Mouse (Mus musculus) intestine, embryonic 14.5 days (tissue): ENCODE measurements around the gene Tedc2. TPM values are rescaled to one million over a fixed set of nuclear protein-coding genes. Genes with fewer than 3 reads are reported as not detected.

Experiments
- ATAC-seq: fragments of 200-750 bp; cut with Nextera tagmentation; replicated peaks from 2 replicates; pipeline ENCODE4 v1.8.0; 2017; ENCODE audit warnings: low read depth, moderate number of reproducible peaks, moderate TSS enrichment, moderate library complexity; ENCODE audit not compliant: low FRiP score, low TSS enrichment
- DNase-seq: peaks from one replicate; pipeline ENCODE4 v3.0.0-alpha.2; 2018; ENCODE audit warnings: low spot score
- H3K27ac ChIP-seq: fragments of 300-500 bp; sonication (generic); 2 replicates; pipeline ENCODE4 v1.5.1; 2014; ENCODE audit warnings: low read depth, mild to moderate bottlenecking, control low read depth
- H3K27me3 ChIP-seq: fragments of 300-500 bp; sonication (generic); replicated peaks from 2 replicates; pipeline ENCODE4 v1.6.1; 2014; ENCODE audit warnings: low read length, control low read depth; ENCODE audit not compliant: control insufficient read depth, insufficient read depth
- H3K36me3 ChIP-seq: fragments of 300-500 bp; sonication (generic); 2 replicates; pipeline ENCODE4 v1.6.1; 2014; ENCODE audit warnings: low read length, control low read depth; ENCODE audit not compliant: control insufficient read depth, insufficient read depth
- H3K4me1 ChIP-seq: fragments of 300-500 bp; sonication (generic); replicated peaks from 2 replicates; pipeline ENCODE4 v1.6.1; 2014; ENCODE audit warnings: low read length, control low read depth, mixed read lengths; ENCODE audit not compliant: control insufficient read depth, insufficient read depth
- H3K4me2 ChIP-seq: fragments of 300-500 bp; sonication (generic); 2 replicates; pipeline ENCODE4 v1.6.1; 2014; ENCODE audit warnings: low read length
- H3K4me3 ChIP-seq: fragments of 300-500 bp; sonication (generic); 2 replicates; pipeline ENCODE4 v1.5.1; 2014; ENCODE audit warnings: low read depth, low read length, control low read depth, mixed read lengths
- H3K9ac ChIP-seq: fragments of 300-500 bp; sonication (generic); 2 replicates; pipeline ENCODE4 v1.6.1; 2014; ENCODE audit warnings: mild to moderate bottlenecking, low read length
- H3K9me3 ChIP-seq: fragments of 300-500 bp; sonication (generic); 2 replicates; pipeline ENCODE4 v1.6.1; 2016; ENCODE audit warnings: low read length, control low read depth; ENCODE audit not compliant: control insufficient read depth
- WGBS: fragments of 180-500 bp; shearing (Covaris S2); extraction: QIAGEN DNeasy Blood & Tissue Kit; methylation state at CpG from one replicate; pipeline ENCODE4 v1.1.7; 2014; 5-methylcytosine and 5-hydroxymethylcytosine counted together
- polyA plus RNA-seq: library from polyadenylated mRNA; unstranded; fragments of >200 nt; fragmentation: Nextera tagmentation; extraction: Ambion mirVana; gene quantifications from 2 replicates; pipeline ENCODE4 v1.2.1, GENCODE M21; 2014

The Tedc2 gene
- polyA plus RNA-seq, 1 experiment from 2014 or later: 13.5 TPM

DNA sequence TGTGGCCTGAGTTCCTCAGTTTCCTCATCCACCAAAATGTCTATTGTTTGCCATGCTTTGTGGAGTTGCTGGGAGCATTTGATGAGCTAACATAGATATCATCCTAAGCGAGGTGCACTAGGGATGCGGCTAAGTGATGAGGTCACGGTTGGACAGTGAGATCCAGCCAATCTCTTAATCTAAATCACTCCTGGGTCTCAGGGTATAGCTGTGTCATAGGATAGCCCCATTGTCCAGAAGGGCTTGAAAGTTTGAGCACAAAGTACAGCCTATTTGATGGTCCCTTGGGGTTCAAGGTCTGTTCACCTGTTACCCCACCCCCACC lies 10.8 kb downstream of the Tedc2 start:
- H3K9me3 ChIP-seq: no peaks in the 10 kb centered on the region
- H3K4me3 ChIP-seq: peak overlapping the region; percentile 53; the same call in 1 of the 2 replicates
- H3K4me2 ChIP-seq: peak overlapping the region; percentile 65; the same call in 1 of the 2 replicates
- H3K9ac ChIP-seq: no peak overlapping the region
- H3K36me3 ChIP-seq: peaks cover 2% of the 10 kb centered on the region; the same call in 1 of the 2 replicates
- H3K4me1 ChIP-seq: peaks cover 71% of the 10 kb centered on the region
- peak overlapping the region; percentile 91 for H3K27ac ChIP-seq
- ATAC-seq (no peak), DNase-seq (no peak)
- WGBS: 57% methylated on average over 3 of the region's 3 CpGs
- H3K27me3 ChIP-seq: peaks cover 12% of the 10 kb centered on the region; the same call in 1 of the 2 replicates

DNA sequence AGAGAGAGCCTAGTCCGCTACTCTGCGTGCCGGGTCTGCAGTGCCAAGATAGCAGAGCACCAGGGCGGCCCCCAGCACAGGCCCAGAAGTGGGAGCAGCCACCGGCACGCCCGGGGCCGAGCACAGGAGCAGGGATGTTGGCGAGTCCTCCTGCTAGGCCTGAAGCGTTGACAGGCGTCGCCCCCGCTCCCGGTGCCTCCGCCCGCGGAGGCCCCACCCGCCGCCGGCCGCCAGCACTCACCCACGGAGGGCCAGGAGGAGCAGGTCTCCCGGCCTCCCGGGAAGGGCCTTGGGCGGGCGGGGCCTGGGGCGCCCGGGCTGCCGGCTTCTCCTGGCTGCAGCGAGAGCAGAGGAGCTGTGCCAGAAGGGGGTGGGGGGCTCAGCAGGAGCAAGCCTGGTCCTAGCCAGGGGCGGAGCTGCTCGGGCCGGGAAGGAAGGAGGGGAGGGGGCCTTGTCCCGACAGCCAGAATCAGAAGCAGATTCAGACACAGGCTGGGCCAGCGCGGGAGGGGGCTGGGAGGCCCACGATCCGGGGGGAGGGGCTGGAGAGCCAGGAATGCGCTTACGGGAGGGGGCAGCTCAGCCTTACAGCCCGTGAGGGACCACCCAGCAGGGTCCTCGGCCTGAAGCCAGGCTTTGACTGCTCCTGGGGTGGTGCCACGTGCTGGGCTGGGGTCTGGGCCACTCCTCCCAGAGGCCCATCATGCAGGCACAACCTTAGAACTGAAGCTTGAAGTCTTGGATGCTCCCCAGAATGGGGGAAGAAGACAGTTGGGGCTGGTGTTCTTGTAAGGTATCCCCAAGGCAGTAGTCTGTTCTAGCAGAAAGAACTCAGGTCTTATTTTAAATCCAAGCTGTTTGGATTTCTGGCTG lies 11.4 kb downstream of the Tedc2 start, which contains the start of gene Ntn3:
Ntn3 (minus strand) TSS at position 489 of the 873 bp plus-strand sequence.
- peak; percentile 50 for ATAC-seq
- peak within 1 kb of the TSS; percentile 65 for H3K4me2 ChIP-seq
- DNase-seq: peak; percentile 87
- H3K4me1 ChIP-seq: peaks cover 77% of the 10 kb centered on the region
- H3K27me3 ChIP-seq: peaks cover 12% of the 10 kb centered on the region; the same call in 1 of the 2 replicates
- peak within 1 kb of the TSS; percentile 64 for H3K9ac ChIP-seq
- peak within 1 kb of the TSS; percentile 91 for H3K27ac ChIP-seq
- no peaks in the 10 kb centered on the region for H3K9me3 ChIP-seq
- H3K4me3 ChIP-seq: peak within 1 kb of the TSS; percentile 53
- H3K36me3 ChIP-seq: no peaks in the 10 kb centered on the region
- under 1% methylated on average over 40 of the region's 43 CpGs for WGBS

DNA sequence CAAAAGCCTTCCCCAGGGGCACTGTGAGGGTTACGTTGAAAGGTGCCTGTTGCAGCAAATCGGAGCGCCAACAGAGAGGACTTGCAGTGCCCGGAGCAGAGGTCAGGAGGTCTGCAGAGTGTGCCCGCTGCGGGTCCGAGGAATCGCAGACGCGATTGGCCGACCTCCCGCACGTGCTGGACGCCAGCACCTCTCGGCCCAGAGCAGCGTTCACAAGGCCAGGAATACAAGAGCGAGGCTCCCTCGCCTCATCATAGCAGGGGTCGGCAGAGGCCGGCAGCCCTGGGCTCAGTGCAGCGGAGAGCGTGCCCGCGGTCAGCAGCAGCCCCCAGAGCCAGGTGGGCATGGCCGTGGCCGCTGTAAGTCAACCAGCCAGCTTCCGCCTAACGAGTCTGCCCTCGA lies 12.0 kb downstream of the Tedc2 start:
- WGBS: 6% methylated on average over 29 of the region's 29 CpGs
- Histone ChIP-seq H3K9me3 (no peaks in the 10 kb centered on the region), H3K4me1 (peaks cover 84% of the 10 kb centered on the region), H3K4me3 (peak overlapping the region; percentile 53), H3K36me3 (no peaks in the 10 kb centered on the region), H3K4me2 (peak overlapping the region; percentile 65), H3K27ac (peak overlapping the region; percentile 91), H3K27me3 (peaks cover 12% of the 10 kb centered on the region; the same call in 1 of the 2 replicates), H3K9ac (peak overlapping the region; percentile 64)
- DNase-seq: no peak
- ATAC-seq: no peak

GRCm38 (mm10) chr17:24207768-24208640 lies 12.6 kb downstream of the Tedc2 start:
- 59% methylated on average over 34 of the region's 34 CpGs for WGBS
- Histone ChIP-seq H3K4me2 (peak overlapping the region; percentile 65), H3K4me3 (peak overlapping the region; percentile 53), H3K27ac (peak overlapping the region; percentile 91), H3K36me3 (no peaks in the 10 kb centered on the region), H3K9ac (peak overlapping the region; percentile 64), H3K27me3 (peaks cover 12% of the 10 kb centered on the region; the same call in 1 of the 2 replicates), H3K4me1 (peaks cover 84% of the 10 kb centered on the region), H3K9me3 (no peaks in the 10 kb centered on the region)
- ATAC-seq (no peak), DNase-seq (no peak)

GRCm38 (mm10) chr17:24206451-24207351 lies 13.9 kb downstream of the Tedc2 start:
- WGBS: 6% methylated on average over 57 of the region's 62 CpGs
- H3K27ac ChIP-seq: no peak overlapping the region; the same call in 1 of the 2 replicates
- ATAC-seq (no peak; the same call in 1 of the 2 replicates), DNase-seq (peak; percentile 80)
- no peaks in the 10 kb centered on the region for H3K9me3 ChIP-seq
- H3K4me3 ChIP-seq: peak overlapping the region; percentile 53
- no peaks in the 10 kb centered on the region for H3K36me3 ChIP-seq
- peaks cover 12% of the 10 kb centered on the region; the same call in 1 of the 2 replicates for H3K27me3 ChIP-seq
- peak overlapping the region; percentile 64 for H3K9ac ChIP-seq
- H3K4me1 ChIP-seq: peaks cover 73% of the 10 kb centered on the region
- peak overlapping the region; percentile 65 for H3K4me2 ChIP-seq

DNA sequence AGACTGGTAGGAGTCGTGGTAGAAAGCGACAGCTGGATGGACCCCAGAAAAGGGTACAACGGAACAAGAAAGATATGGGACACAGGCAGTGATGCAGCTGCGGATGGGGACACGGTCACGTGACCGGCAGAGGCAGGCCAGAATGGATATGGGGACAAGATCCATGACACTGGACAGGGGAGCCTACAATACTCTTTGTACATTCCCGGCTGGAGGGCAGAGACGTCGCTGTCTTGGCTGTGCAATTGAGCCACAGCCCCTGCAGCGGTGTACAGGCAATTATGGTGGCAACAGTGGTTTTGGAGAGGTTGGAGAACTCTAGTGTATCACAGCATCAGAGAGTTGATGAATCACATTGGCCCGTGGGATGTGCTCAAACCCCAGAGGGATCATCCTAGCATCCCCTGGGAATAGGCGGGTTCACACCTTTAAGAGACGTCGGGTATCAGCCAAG lies 14.7 kb downstream of the Tedc2 start:
- Histone ChIP-seq H3K36me3 (no peaks in the 10 kb centered on the region), H3K27ac (peak overlapping the region; percentile 54; the same call in 1 of the 2 replicates), H3K4me1 (peaks cover 65% of the 10 kb centered on the region), H3K4me2 (peak overlapping the region; percentile 65), H3K4me3 (peak overlapping the region; percentile 61), H3K9me3 (no peaks in the 10 kb centered on the region), H3K9ac (peak overlapping the region; percentile 64), H3K27me3 (peaks cover 12% of the 10 kb centered on the region; the same call in 1 of the 2 replicates)
- WGBS: 13% methylated on average over 15 of the region's 15 CpGs
- DNase-seq (peak; percentile 84), ATAC-seq (peak; percentile 1; the same call in 1 of the 2 replicates)

GRCm38 (mm10) chr17:24205284-24205888 lies 15.3 kb downstream of the Tedc2 start, which contains the start of gene Tbc1d24:
Gene Tbc1d24 (minus strand): TSS chr17:24205562.
- peaks cover 59% of the 10 kb centered on the region for H3K4me1 ChIP-seq
- no peaks in the 10 kb centered on the region for H3K9me3 ChIP-seq
- peak within 1 kb of the TSS; percentile 65 for H3K4me2 ChIP-seq
- peak; percentile 63 for ATAC-seq
- peak within 1 kb of the TSS; percentile 54; the same call in 1 of the 2 replicates for H3K27ac ChIP-seq
- peak within 1 kb of the TSS; percentile 61 for H3K4me3 ChIP-seq
- no peaks in the 10 kb centered on the region for H3K36me3 ChIP-seq
- H3K27me3 ChIP-seq: peaks cover 12% of the 10 kb centered on the region; the same call in 1 of the 2 replicates
- DNase-seq: peak; percentile 92
- WGBS: under 1% methylated on average over 64 of the region's 65 CpGs
- peak within 1 kb of the TSS; percentile 64 for H3K9ac ChIP-seq
